Mouse (Mus musculus): Measurements from ENCODE around the gene Hilpda. TPM values are rescaled to one million over a fixed set of nuclear protein-coding genes. Genes with fewer than 3 reads are reported as not detected.

Gene Hilpda
- polyA plus RNA-seq, 1 experiment from 2014 or later, result 24.1 TPM

GRCm38 (mm10) chr6:29246585-29246984 is 25.7 kb upstream of the Hilpda start:
- Histone ChIP-seq H3K9ac (replicated peaks) (0 out of 2 replicates have a peak overlapping the region, but pooled peaks have one; percentile 6), H3K4me2 (ENCODE audit: low read depth, low read length) (peak overlapping the region; percentile 49), H3K27ac (ENCODE audit: low read depth) (peak overlapping the region; percentile 90), H3K4me3 (ENCODE audit: low read depth, low read length) (no peak overlapping the region), H3K27me3 (ENCODE audit: insufficient read depth, low read length) (no peaks in the 10 kb centered on the region), H3K9me3 (ENCODE audit: low read length) (no peaks in the 10 kb centered on the region), H3K4me1 (ENCODE audit: insufficient read depth) (peaks cover 7% of the 10 kb centered on the region), H3K36me3 (replicated peaks; ENCODE audit: insufficient read depth, low read length) (no peaks in the 10 kb centered on the region)
- DNase-seq (peak; percentile 33), ATAC-seq (peak; percentile 55)
- WGBS (ENCODE audit: insufficient replicate concordance), result 39% methylated on average over 5 of the region's 5 CpGs
- no peak for TF ChIP-seq CTCF (IDR thresholded peaks at IDR 0.05; ENCODE audit: low read depth)
- no peak for TF ChIP-seq EP300 (IDR thresholded peaks at IDR 0.05; ENCODE audit: low read depth)

- Histone ChIP-seq H3K9ac (replicated peaks) (no peak overlapping the region), H3K9me3 (ENCODE audit: low read length) (no peaks in the 10 kb centered on the region), H3K27me3 (ENCODE audit: insufficient read depth, low read length) (no peaks in the 10 kb centered on the region), H3K4me3 (ENCODE audit: low read depth, low read length) (no peak overlapping the region), H3K27ac (ENCODE audit: low read depth) (peak overlapping the region; percentile 90; the same call in 1 of the 2 replicates), H3K4me2 (ENCODE audit: low read depth, low read length) (no peak overlapping the region), H3K36me3 (replicated peaks; ENCODE audit: insufficient read depth, low read length) (no peaks in the 10 kb centered on the region), H3K4me1 (ENCODE audit: insufficient read depth) (peaks cover 7% of the 10 kb centered on the region)
- ATAC-seq (no peak), DNase-seq (no peak)
- TF ChIP-seq CTCF (IDR thresholded peaks at IDR 0.05; ENCODE audit: low read depth), result no peak
- TF ChIP-seq EP300 (IDR thresholded peaks at IDR 0.05; ENCODE audit: low read depth), result no peak
- 58% methylated on average over 4 of the region's 4 CpGs for WGBS (ENCODE audit: insufficient replicate concordance)
These were observed 25.2 kb upstream of the Hilpda start for GRCm38 (mm10) chr6:29247072-29247471.

- Histone ChIP-seq H3K27me3 (ENCODE audit: insufficient read depth, low read length) (no peaks in the 10 kb centered on the region), H3K27ac (ENCODE audit: low read depth) (no peak overlapping the region), H3K4me1 (ENCODE audit: insufficient read depth) (no peaks in the 10 kb centered on the region), H3K4me3 (ENCODE audit: low read depth, low read length) (no peak overlapping the region), H3K36me3 (replicated peaks; ENCODE audit: insufficient read depth, low read length) (no peaks in the 10 kb centered on the region), H3K9me3 (ENCODE audit: low read length) (no peaks in the 10 kb centered on the region), H3K9ac (replicated peaks) (no peak overlapping the region), H3K4me2 (ENCODE audit: low read depth, low read length) (no peak overlapping the region)
- DNase-seq (no peak), ATAC-seq (no peak)
- 39% methylated on average over 1 of the region's 1 CpGs for WGBS (ENCODE audit: insufficient replicate concordance)
- TF ChIP-seq EP300 (IDR thresholded peaks at IDR 0.05; ENCODE audit: low read depth), result no peak
- no peak for TF ChIP-seq CTCF (IDR thresholded peaks at IDR 0.05; ENCODE audit: low read depth)
These were observed 12.9 kb upstream of the Hilpda start for GRCm38 (mm10) chr6:29259418-29259817.

- DNase-seq (no peak), ATAC-seq (no peak)
- no peak overlapping the region for H3K4me2 ChIP-seq (ENCODE audit: low read depth, low read length)
- no peak overlapping the region for H3K9ac ChIP-seq (replicated peaks)
- no peaks in the 10 kb centered on the region for H3K27me3 ChIP-seq (ENCODE audit: insufficient read depth, low read length)
- 69% methylated on average over 5 of the region's 5 CpGs for WGBS (ENCODE audit: insufficient replicate concordance)
- H3K4me1 ChIP-seq (ENCODE audit: insufficient read depth), result no peaks in the 10 kb centered on the region; the same call in 1 of the 2 replicates
- no peaks in the 10 kb centered on the region for H3K36me3 ChIP-seq (replicated peaks; ENCODE audit: insufficient read depth, low read length)
- no peak overlapping the region for H3K4me3 ChIP-seq (ENCODE audit: low read depth, low read length)
- H3K9me3 ChIP-seq (ENCODE audit: low read length), result no peaks in the 10 kb centered on the region
- TF ChIP-seq CTCF (IDR thresholded peaks at IDR 0.05; ENCODE audit: low read depth), result no peak
- TF ChIP-seq EP300 (IDR thresholded peaks at IDR 0.05; ENCODE audit: low read depth), result no peak
- no peak overlapping the region for H3K27ac ChIP-seq (ENCODE audit: low read depth)
These were observed 10.5 kb upstream of the Hilpda start for GRCm38 (mm10) chr6:29261831-29262230.

- H3K9me3 ChIP-seq (ENCODE audit: low read length), result no peaks in the 10 kb centered on the region
- H3K27ac ChIP-seq (ENCODE audit: low read depth), result no peak overlapping the region
- H3K27me3 ChIP-seq (ENCODE audit: insufficient read depth, low read length), result no peaks in the 10 kb centered on the region
- WGBS (ENCODE audit: insufficient replicate concordance), result 70% methylated on average over 6 of the region's 6 CpGs
- ATAC-seq (no peak), DNase-seq (no peak)
- H3K9ac ChIP-seq (replicated peaks), result no peak overlapping the region
- H3K4me2 ChIP-seq (ENCODE audit: low read depth, low read length), result no peak overlapping the region
- no peaks in the 10 kb centered on the region for H3K36me3 ChIP-seq (replicated peaks; ENCODE audit: insufficient read depth, low read length)
- peaks cover 4% of the 10 kb centered on the region for H3K4me1 ChIP-seq (ENCODE audit: insufficient read depth)
- no peak for TF ChIP-seq EP300 (IDR thresholded peaks at IDR 0.05; ENCODE audit: low read depth)
- H3K4me3 ChIP-seq (ENCODE audit: low read depth, low read length), result no peak overlapping the region
These were observed 8.4 kb upstream of the Hilpda start for GRCm38 (mm10) chr6:29263650-29264455.

GRCm38 (mm10) chr6:29264456-29264781 is 7.9 kb upstream of the Hilpda start:
- Histone ChIP-seq H3K27me3 (ENCODE audit: insufficient read depth, low read length) (no peaks in the 10 kb centered on the region), H3K4me3 (ENCODE audit: low read depth, low read length) (no peak overlapping the region), H3K4me2 (ENCODE audit: low read depth, low read length) (no peak overlapping the region), H3K9me3 (ENCODE audit: low read length) (no peaks in the 10 kb centered on the region), H3K4me1 (ENCODE audit: insufficient read depth) (peaks cover 4% of the 10 kb centered on the region), H3K27ac (ENCODE audit: low read depth) (no peak overlapping the region), H3K36me3 (replicated peaks; ENCODE audit: insufficient read depth, low read length) (no peaks in the 10 kb centered on the region), H3K9ac (replicated peaks) (no peak overlapping the region)
- TF ChIP-seq EP300 (IDR thresholded peaks at IDR 0.05; ENCODE audit: low read depth) (no peak), CTCF (IDR thresholded peaks at IDR 0.05; ENCODE audit: low read depth) (no peak)
- WGBS (ENCODE audit: insufficient replicate concordance), result 75% methylated on average over 3 of the region's 3 CpGs
- DNase-seq (no peak), ATAC-seq (no peak)

Measured in liver, postnatal 0 days (tissue).